Mouse (Mus musculus): ENCODE measurements around the gene Gm9887.

- TF ChIP-seq CTCF (IDR thresholded peaks at IDR 0.05; ENCODE audit: extremely low read depth, insufficient read length, insufficient replicate concordance, low read depth, low read length) (no peak), POLR2A (IDR thresholded peaks at IDR 0.05; ENCODE audit: low read depth, low read length) (no peak)
These were observed 6.5 kb downstream of the Gm9887 start for GRCm38 (mm10) chr12:69365757-69366156.

Data from small intestine, adult 2 months (tissue).